Mouse (Mus musculus): Measurements from ENCODE around the gene Snd1. TPM values are rescaled to one million over a fixed set of nuclear protein-coding genes. Genes with fewer than 3 reads are reported as not detected.

Snd1 gene
- polyA plus RNA-seq, 1 experiment from 2014 or later, result 56.6 TPM

GRCm38 (mm10) chr6:28447937-28448336, 27.0 kb upstream of the Snd1 start:
- DNase-seq (ENCODE audit: low spot score), result no peak
- no peak overlapping the region for H3K4me3 ChIP-seq (ENCODE audit: low read depth, low read length)
- 81% methylated on average over 7 of the region's 7 CpGs for WGBS
- no peaks in the 10 kb centered on the region for H3K36me3 ChIP-seq (ENCODE audit: insufficient read depth, low read length)
- H3K4me2 ChIP-seq (replicated peaks; ENCODE audit: low read depth, low read length), result no peak overlapping the region
- H3K9me3 ChIP-seq (ENCODE audit: low read length), result no peaks in the 10 kb centered on the region
- H3K9ac ChIP-seq (replicated peaks; ENCODE audit: low read depth), result no peak overlapping the region
- H3K27me3 ChIP-seq (replicated peaks; ENCODE audit: insufficient read depth, low read length), result peaks cover 11% of the 10 kb centered on the region
- no peak for TF ChIP-seq CTCF (IDR thresholded peaks at IDR 0.05)
- no peak for TF ChIP-seq EP300 (IDR thresholded peaks at IDR 0.05)
- ATAC-seq, result no peak
- no peak overlapping the region for H3K27ac ChIP-seq (ENCODE audit: low read length)
- H3K4me1 ChIP-seq (ENCODE audit: insufficient read depth, low read depth, low read length), result no peaks in the 10 kb centered on the region

- peaks cover 11% of the 10 kb centered on the region for H3K27me3 ChIP-seq (replicated peaks; ENCODE audit: insufficient read depth, low read length)
- no peak within 1 kb of the TSS for H3K27ac ChIP-seq (ENCODE audit: low read length)
- no peak within 1 kb of the TSS for H3K4me2 ChIP-seq (replicated peaks; ENCODE audit: low read depth, low read length)
- no peaks in the 10 kb centered on the region for H3K9me3 ChIP-seq (ENCODE audit: low read length)
- WGBS, result 85% methylated on average over 2 of the region's 2 CpGs
- no peaks in the 10 kb centered on the region for H3K4me1 ChIP-seq (ENCODE audit: insufficient read depth, low read depth, low read length)
- no peak for TF ChIP-seq CTCF (IDR thresholded peaks at IDR 0.05)
- TF ChIP-seq EP300 (IDR thresholded peaks at IDR 0.05), result no peak
- DNase-seq (ENCODE audit: low spot score), result no peak
- H3K4me3 ChIP-seq (ENCODE audit: low read depth, low read length), result no peak within 1 kb of the TSS
- H3K36me3 ChIP-seq (ENCODE audit: insufficient read depth, low read length), result no peaks in the 10 kb centered on the region
- no peak for ATAC-seq
- H3K9ac ChIP-seq (replicated peaks; ENCODE audit: low read depth), result no peak within 1 kb of the TSS
These were observed 25.7 kb upstream of the Snd1 start, which contains the start of gene Pax4 for GRCm38 (mm10) chr6:28449253-28449652. Gene Pax4, minus strand, starts transcription at chr6:28449353.

- peaks cover 11% of the 10 kb centered on the region for H3K27me3 ChIP-seq (replicated peaks; ENCODE audit: insufficient read depth, low read length)
These were observed 24.5 kb upstream of the Snd1 start for GRCm38 (mm10) chr6:28450481-28450880.

GRCm38 (mm10) chr6:28450977-28451376, 24.0 kb upstream of the Snd1 start:
- no peaks in the 10 kb centered on the region for H3K9me3 ChIP-seq (ENCODE audit: low read length)
- H3K9ac ChIP-seq (replicated peaks; ENCODE audit: low read depth), result no peak overlapping the region
- ATAC-seq (no peak), DNase-seq (ENCODE audit: low spot score) (no peak)
- H3K27me3 ChIP-seq (replicated peaks; ENCODE audit: insufficient read depth, low read length), result peaks cover 11% of the 10 kb centered on the region
- TF ChIP-seq CTCF (IDR thresholded peaks at IDR 0.05) (no peak), EP300 (IDR thresholded peaks at IDR 0.05) (no peak)
- H3K27ac ChIP-seq (ENCODE audit: low read length), result no peak overlapping the region
- H3K4me3 ChIP-seq (ENCODE audit: low read depth, low read length), result no peak overlapping the region
- under 1% methylated on average over 11 of the region's 12 CpGs for WGBS
- no peaks in the 10 kb centered on the region for H3K36me3 ChIP-seq (ENCODE audit: insufficient read depth, low read length)
- H3K4me2 ChIP-seq (replicated peaks; ENCODE audit: low read depth, low read length), result no peak overlapping the region
- H3K4me1 ChIP-seq (ENCODE audit: insufficient read depth, low read depth, low read length), result no peaks in the 10 kb centered on the region

More at GRCm38 (mm10) chr6:28450481-28450880, 24.5 kb upstream of the Snd1 start:
- Histone ChIP-seq H3K27ac (ENCODE audit: low read length) (no peak overlapping the region), H3K9me3 (ENCODE audit: low read length) (no peaks in the 10 kb centered on the region), H3K4me1 (ENCODE audit: insufficient read depth, low read depth, low read length) (no peaks in the 10 kb centered on the region), H3K9ac (replicated peaks; ENCODE audit: low read depth) (no peak overlapping the region), H3K4me3 (ENCODE audit: low read depth, low read length) (no peak overlapping the region), H3K4me2 (replicated peaks; ENCODE audit: low read depth, low read length) (no peak overlapping the region), H3K36me3 (ENCODE audit: insufficient read depth, low read length) (no peaks in the 10 kb centered on the region)
- WGBS, result 12% methylated on average over 5 of the region's 5 CpGs
- TF ChIP-seq CTCF (IDR thresholded peaks at IDR 0.05) (no peak), EP300 (IDR thresholded peaks at IDR 0.05) (no peak)
- DNase-seq (ENCODE audit: low spot score) (no peak), ATAC-seq (no peak)

- DNase-seq (ENCODE audit: low spot score) (peak; percentile 13), ATAC-seq (peak; percentile 46)
- 0 out of 2 replicates have a peak, but pooled peaks have one; percentile 16 for TF ChIP-seq EP300 (IDR thresholded peaks at IDR 0.05)
- TF ChIP-seq CTCF (IDR thresholded peaks at IDR 0.05), result no peak
- Histone ChIP-seq H3K27ac (ENCODE audit: low read length) (no peak overlapping the region), H3K9me3 (ENCODE audit: low read length) (no peaks in the 10 kb centered on the region), H3K4me2 (replicated peaks; ENCODE audit: low read depth, low read length) (no peak overlapping the region), H3K4me3 (ENCODE audit: low read depth, low read length) (no peak overlapping the region), H3K36me3 (ENCODE audit: insufficient read depth, low read length) (no peaks in the 10 kb centered on the region), H3K9ac (replicated peaks; ENCODE audit: low read depth) (no peak overlapping the region), H3K4me1 (ENCODE audit: insufficient read depth, low read depth, low read length) (no peaks in the 10 kb centered on the region), H3K27me3 (replicated peaks; ENCODE audit: insufficient read depth, low read length) (no peaks in the 10 kb centered on the region)
These were observed 15.7 kb upstream of the Snd1 start for GRCm38 (mm10) chr6:28459221-28459668.

GRCm38 (mm10) chr6:28460534-28460933, 14.4 kb upstream of the Snd1 start:
- ATAC-seq, result peak; percentile 52
- Histone ChIP-seq H3K27ac (ENCODE audit: low read length) (no peak overlapping the region), H3K4me3 (ENCODE audit: low read depth, low read length) (no peak overlapping the region), H3K4me2 (replicated peaks; ENCODE audit: low read depth, low read length) (no peak overlapping the region), H3K9ac (replicated peaks; ENCODE audit: low read depth) (no peak overlapping the region), H3K4me1 (ENCODE audit: insufficient read depth, low read depth, low read length) (no peaks in the 10 kb centered on the region), H3K9me3 (ENCODE audit: low read length) (no peaks in the 10 kb centered on the region), H3K27me3 (replicated peaks; ENCODE audit: insufficient read depth, low read length) (no peaks in the 10 kb centered on the region), H3K36me3 (ENCODE audit: insufficient read depth, low read length) (no peaks in the 10 kb centered on the region)
- TF ChIP-seq EP300 (IDR thresholded peaks at IDR 0.05) (no peak), CTCF (IDR thresholded peaks at IDR 0.05) (peak; percentile 79)
- DNase-seq (ENCODE audit: low spot score), result peak; percentile 74
- 5% methylated on average over 5 of the region's 5 CpGs for WGBS

GRCm38 (mm10) chr6:28464630-28465029, 10.3 kb upstream of the Snd1 start:
- H3K27ac ChIP-seq (ENCODE audit: low read length), result no peak overlapping the region
- no peak overlapping the region for H3K4me2 ChIP-seq (replicated peaks; ENCODE audit: low read depth, low read length)
- H3K4me1 ChIP-seq (ENCODE audit: insufficient read depth, low read depth, low read length), result no peaks in the 10 kb centered on the region
- no peak overlapping the region for H3K9ac ChIP-seq (replicated peaks; ENCODE audit: low read depth)
- TF ChIP-seq EP300 (IDR thresholded peaks at IDR 0.05), result no peak
- TF ChIP-seq CTCF (IDR thresholded peaks at IDR 0.05), result no peak
- DNase-seq (ENCODE audit: low spot score), result no peak
- no peaks in the 10 kb centered on the region for H3K36me3 ChIP-seq (ENCODE audit: insufficient read depth, low read length)
- no peaks in the 10 kb centered on the region for H3K9me3 ChIP-seq (ENCODE audit: low read length)
- 32% methylated on average over 6 of the region's 6 CpGs for WGBS
- ATAC-seq, result no peak
- no peak overlapping the region for H3K4me3 ChIP-seq (ENCODE audit: low read depth, low read length)
- H3K27me3 ChIP-seq (replicated peaks; ENCODE audit: insufficient read depth, low read length), result no peaks in the 10 kb centered on the region

All from lung, postnatal 0 days (tissue).